Mouse (Mus musculus): ENCODE results near the gene Vwa3a. TPM values are rescaled to one million over a fixed set of nuclear protein-coding genes. Genes with fewer than 3 reads are reported as not detected.

The Vwa3a gene
- polyA plus RNA-seq, 1 experiment from 2014 or later = 2.1 TPM

DNA sequence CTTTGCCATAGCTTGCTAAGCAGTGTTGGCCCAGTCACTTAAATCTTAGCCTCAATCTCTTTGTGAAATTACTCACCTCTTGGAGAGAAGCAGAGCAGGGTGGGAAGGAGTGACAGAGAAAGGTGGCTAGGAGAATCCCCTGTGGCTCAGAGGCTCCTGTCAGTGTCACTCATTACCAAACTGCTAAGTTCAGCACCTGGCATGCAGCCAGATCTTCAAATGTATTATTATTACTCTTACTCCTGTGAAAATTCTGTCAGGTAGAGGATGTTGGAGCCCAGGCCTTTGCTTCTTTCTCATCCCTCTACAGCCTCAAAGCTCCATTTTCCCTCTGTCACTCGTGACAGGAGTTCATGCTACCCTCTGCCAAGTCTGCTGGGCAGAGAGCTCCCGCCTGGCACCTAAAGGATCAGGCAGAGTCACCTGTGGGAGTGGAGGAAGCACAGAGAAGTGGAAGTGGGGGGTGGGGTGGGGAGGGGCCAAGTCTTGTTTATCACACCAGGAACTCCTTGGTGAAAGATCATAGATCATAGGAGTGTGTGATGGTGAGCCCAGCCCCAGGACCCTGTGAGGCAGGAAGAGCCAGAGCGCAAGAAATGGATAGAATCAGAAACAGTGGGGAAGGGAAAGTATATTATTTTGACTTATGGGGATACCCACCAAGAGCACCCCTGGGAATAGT is 109.9 kb downstream of the Vwa3a start:
- Histone ChIP-seq H3K36me3 (ENCODE audit: control insufficient read depth, insufficient read depth, low read length) (no peaks in the 10 kb centered on the region), H3K4me3 (ENCODE audit: low read depth, low read length) (no peak overlapping the region), H3K4me2 (ENCODE audit: low read length) (no peak overlapping the region), H3K9me3 (replicated peaks; ENCODE audit: control insufficient read depth, low read length, poor library complexity, severe bottlenecking) (no peaks in the 10 kb centered on the region), H3K27me3 (ENCODE audit: control insufficient read depth, insufficient read depth, low read depth, low read length) (no peaks in the 10 kb centered on the region), H3K9ac (ENCODE audit: low read depth, low read length) (no peak overlapping the region), H3K27ac (ENCODE audit: low read length) (no peak overlapping the region), H3K4me1 (ENCODE audit: control insufficient read depth, insufficient read depth, low read length) (peaks cover 18% of the 10 kb centered on the region)
- ATAC-seq = no peak
- 92% methylated on average over 3 of the region's 3 CpGs for WGBS

DNA sequence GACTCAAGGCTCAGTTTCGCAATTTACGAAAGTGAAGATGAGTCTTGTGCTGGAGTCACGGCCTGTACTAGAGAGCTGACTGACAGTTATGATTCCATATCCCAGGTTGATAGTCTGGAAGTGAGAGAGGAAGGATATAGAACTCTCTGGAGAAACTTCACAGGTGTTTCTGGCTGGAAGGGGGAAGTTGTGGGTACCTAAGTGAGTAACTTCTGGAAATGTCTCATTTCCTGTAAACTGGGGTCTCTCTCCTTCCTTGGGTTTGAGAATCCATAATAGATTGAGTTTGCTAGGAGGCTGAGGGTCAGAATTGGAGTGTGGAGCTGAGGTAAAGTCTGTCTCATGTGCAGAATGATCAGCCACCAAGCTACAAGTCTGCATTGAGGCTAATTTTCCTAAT is 111.0 kb downstream of the Vwa3a start:
- no peak overlapping the region for H3K27ac ChIP-seq (ENCODE audit: low read length)
- no peaks in the 10 kb centered on the region for H3K27me3 ChIP-seq (ENCODE audit: control insufficient read depth, insufficient read depth, low read depth, low read length)
- peaks cover 6% of the 10 kb centered on the region for H3K4me1 ChIP-seq (ENCODE audit: control insufficient read depth, insufficient read depth, low read length)
- ATAC-seq = no peak
- H3K4me2 ChIP-seq (ENCODE audit: low read length) = no peak overlapping the region
- no peaks in the 10 kb centered on the region for H3K9me3 ChIP-seq (replicated peaks; ENCODE audit: control insufficient read depth, low read length, poor library complexity, severe bottlenecking)
- WGBS = 97% methylated on average over 3 of the region's 3 CpGs
- H3K4me3 ChIP-seq (ENCODE audit: low read depth, low read length) = no peak overlapping the region
- H3K36me3 ChIP-seq (ENCODE audit: control insufficient read depth, insufficient read depth, low read length) = no peaks in the 10 kb centered on the region
- no peak overlapping the region for H3K9ac ChIP-seq (ENCODE audit: low read depth, low read length)

Other genes starting within 250 kb of the Vwa3a start
- 222 and 235 TPM in 2 replicates for gene Uqcrc2, start 104.1 kb upstream of the Vwa3a start, polyA plus RNA-seq (2015; fragmentation: Nextera tagmentation; extraction: Ambion mirVana)
- 0.48 and 0.55 TPM in 2 replicates for gene Pdzd9, start 69.0 kb upstream of the Vwa3a start, polyA plus RNA-seq (2015; fragmentation: Nextera tagmentation; extraction: Ambion mirVana)
- gene Mosmo, start 61.7 kb upstream of the Vwa3a start, polyA plus RNA-seq (2015; fragmentation: Nextera tagmentation; extraction: Ambion mirVana) = 11.3 and 11.7 TPM in 2 replicates
- 0.14 TPM in 1 of 2 replicates, not detected in the other for gene Gm5737, start 73.0 kb downstream of the Vwa3a start, polyA plus RNA-seq (2015; fragmentation: Nextera tagmentation; extraction: Ambion mirVana)
- gene Eef2k, start 103.5 kb downstream of the Vwa3a start, polyA plus RNA-seq (2015; fragmentation: Nextera tagmentation; extraction: Ambion mirVana) = 33.5 and 35.4 TPM in 2 replicates
- 27.0 and 27.7 TPM in 2 replicates for gene Polr3e, start 178.4 kb downstream of the Vwa3a start, polyA plus RNA-seq (2015; fragmentation: Nextera tagmentation; extraction: Ambion mirVana)
- gene Cdr2, start 243.0 kb downstream of the Vwa3a start, polyA plus RNA-seq (2015; fragmentation: Nextera tagmentation; extraction: Ambion mirVana) = 12.6 and 14.6 TPM in 2 replicates
- gene Mfsd13b, start 243.2 kb downstream of the Vwa3a start, polyA plus RNA-seq (2015; fragmentation: Nextera tagmentation; extraction: Ambion mirVana) = 0.11 and 0.63 TPM in 2 replicates